In the genomic region with DNA sequence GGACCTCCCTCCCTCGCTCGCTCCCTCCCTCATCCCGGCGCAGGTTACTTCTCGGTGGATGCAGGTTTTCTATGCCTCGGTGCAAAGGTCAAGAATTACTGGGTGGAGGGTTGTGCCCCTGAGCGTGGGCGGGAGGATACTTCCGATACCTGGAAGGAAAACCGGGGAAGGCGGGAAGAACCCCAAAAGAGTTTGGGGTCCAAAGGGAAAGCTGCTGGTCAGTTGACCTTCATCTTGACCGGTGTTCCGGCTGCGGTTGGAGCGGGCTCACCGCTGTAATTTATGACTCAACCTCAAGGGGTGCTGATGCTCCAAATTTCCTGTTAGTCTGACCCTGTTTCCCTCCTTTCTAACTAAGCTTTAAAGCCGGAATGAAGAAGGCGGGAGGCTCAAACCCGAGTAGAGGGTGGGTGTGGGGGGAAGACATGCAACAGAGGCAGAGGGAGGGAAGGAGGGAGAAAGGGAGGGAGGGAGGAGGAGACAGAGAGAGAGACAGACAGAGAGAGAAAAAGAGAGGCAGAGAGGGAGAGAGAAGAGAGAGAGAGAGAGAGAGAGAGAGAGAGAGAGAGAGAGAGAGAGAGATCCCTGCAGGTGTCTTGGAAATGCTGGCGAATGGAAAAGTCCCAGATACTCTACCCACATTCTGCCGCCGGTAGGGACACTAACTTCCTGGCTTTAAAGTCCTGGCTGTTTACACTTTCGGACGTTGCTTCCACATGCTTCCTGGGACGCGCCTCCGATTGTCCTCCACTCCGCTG, we compare ENCODE assay signal across 8 mouse cellular contexts. TPM values are rescaled to one million over a fixed set of nuclear protein-coding genes. Genes with fewer than 3 reads are reported as not detected.
DNase-seq lines count a peak whose midpoint lies in the region; ATAC-seq and TF ChIP-seq lines count a peak whose summit lies in the region.

No protein-coding gene starts in this region.

- H3K27me3 ChIP-seq in forebrain, postnatal 0 days (ENCODE audit: insufficient read depth, low read length): peaks cover 31% of the 10 kb centered on the region
- H3K27me3 ChIP-seq in intestine, postnatal 0 days (replicated peaks; ENCODE audit: control insufficient read depth, insufficient read depth, low read length): peaks cover 46% of the 10 kb centered on the region
- H3K27me3 ChIP-seq in neural tube, embryonic 12.5 days (replicated peaks): peaks cover 60% of the 10 kb centered on the region

- WGBS in forebrain, postnatal 0 days: 1% methylated on average over 28 of the region's 28 CpGs
- WGBS in intestine, postnatal 0 days: under 1% methylated on average over 28 of the region's 28 CpGs
- WGBS in neural tube, embryonic 12.5 days: under 1% methylated on average over 28 of the region's 28 CpGs

- no peaks in the 10 kb centered on the region for H3K36me3 ChIP-seq in forebrain, postnatal 0 days (ENCODE audit: insufficient read depth)
- H3K36me3 ChIP-seq in intestine, postnatal 0 days (ENCODE audit: control insufficient read depth, insufficient read depth): no peaks in the 10 kb centered on the region
- no peaks in the 10 kb centered on the region for H3K36me3 ChIP-seq in neural tube, embryonic 12.5 days

- H3K4me2 ChIP-seq in forebrain, postnatal 0 days (ENCODE audit: low read depth): peak overlapping the region; percentile 49
- peak overlapping the region; percentile 70 for H3K4me2 ChIP-seq in intestine, postnatal 0 days (replicated peaks; ENCODE audit: low read depth)
- peak overlapping the region; percentile 58 for H3K4me2 ChIP-seq in neural tube, embryonic 12.5 days (replicated peaks)

- peak; percentile 21 for DNase-seq in right cerebral cortex, postnatal 4 days
- DNase-seq in right cerebral cortex, postnatal 14 days: no peak
- peak; percentile 67 for DNase-seq in cerebellum, adult 11-12 months
- DNase-seq in forebrain, postnatal 0 days: peak; percentile 40
- DNase-seq in lung, adult 18-20 months: peak; percentile 61 to 62
- DNase-seq in left cerebral cortex, adult 11 months (ENCODE audit: low spot score): no peak

- no peak overlapping the region for H3K9ac ChIP-seq in forebrain, postnatal 0 days
- no peak overlapping the region for H3K9ac ChIP-seq in intestine, postnatal 0 days (ENCODE audit: low read depth, low read length)
- H3K9ac ChIP-seq in neural tube, embryonic 12.5 days: no peak overlapping the region

- no peak for ATAC-seq in forebrain, postnatal 0 days
- no peak for ATAC-seq in intestine, postnatal 0 days
- no peak for ATAC-seq in neural tube, embryonic 12.5 days (ENCODE audit: low FRiP score, low read depth)

- H3K4me3 ChIP-seq in forebrain, postnatal 0 days (ENCODE audit: low read depth, low read length): peak overlapping the region; percentile 31
- H3K4me3 ChIP-seq in intestine, postnatal 0 days (ENCODE audit: low read depth, low read length): peak overlapping the region; percentile 36
- no peak overlapping the region; the same call in 1 of the 2 replicates for H3K4me3 ChIP-seq in neural tube, embryonic 12.5 days

- no peaks in the 10 kb centered on the region for H3K9me3 ChIP-seq in forebrain, postnatal 0 days (ENCODE audit: low read length)
- H3K9me3 ChIP-seq in intestine, postnatal 0 days (ENCODE audit: control insufficient read depth): no peaks in the 10 kb centered on the region
- H3K9me3 ChIP-seq in neural tube, embryonic 12.5 days: no peaks in the 10 kb centered on the region

- H3K4me1 ChIP-seq in forebrain, postnatal 0 days (ENCODE audit: insufficient read depth): peaks cover 18% of the 10 kb centered on the region; the same call in 1 of the 2 replicates
- H3K4me1 ChIP-seq in intestine, postnatal 0 days (replicated peaks; ENCODE audit: control insufficient read depth, insufficient read depth, low read length): no peaks in the 10 kb centered on the region; the same call in 1 of the 2 replicates
- peaks cover 20% of the 10 kb centered on the region for H3K4me1 ChIP-seq in neural tube, embryonic 12.5 days

- H3K27ac ChIP-seq in forebrain, postnatal 0 days (ENCODE audit: low read depth, low read length): no peak overlapping the region
- no peak overlapping the region for H3K27ac ChIP-seq in intestine, postnatal 0 days (ENCODE audit: low read depth, low read length)
- H3K27ac ChIP-seq in neural tube, embryonic 12.5 days: no peak overlapping the region

- peak; percentile 50 for TF ChIP-seq CTCF in forebrain, postnatal 0 days (IDR thresholded peaks at IDR 0.05; ENCODE audit: low read depth)
- TF ChIP-seq CTCF in intestine, postnatal 0 days (IDR thresholded peaks at IDR 0.05; ENCODE audit: low read depth): peak; percentile 56

RNA-seq across cellular contexts. Expression of a gene that starts 10.3 kb away (rescaled TPM):
- 9.2 and 11.8 TPM in 2 replicates for total RNA-seq in forebrain, postnatal 0 days (2014; rRNA removed)
- polyA plus RNA-seq in forebrain, postnatal 0 days (2015; fragmentation: Nextera tagmentation; extraction: Ambion mirVana): 4.8 and 4.9 TPM in 2 replicates
- polyA plus RNA-seq in intestine, postnatal 0 days (2015; fragmentation: Nextera tagmentation; extraction: Ambion mirVana): not detected in 2 replicates
- polyA plus RNA-seq in neural tube, embryonic 12.5 days (2016; fragmentation: Nextera tagmentation; extraction: Ambion mirVana): 0.05 and 0.08 TPM in 2 replicates

RNA-seq across cellular contexts. Expression of a gene that starts 17.8 kb away (rescaled TPM):
- total RNA-seq in forebrain, postnatal 0 days (2014; rRNA removed): 42.5 and 51.6 TPM in 2 replicates
- 13.1 and 23.9 TPM in 2 replicates for polyA plus RNA-seq in forebrain, postnatal 0 days (2015; fragmentation: Nextera tagmentation; extraction: Ambion mirVana)
- polyA plus RNA-seq in intestine, postnatal 0 days (2015; fragmentation: Nextera tagmentation; extraction: Ambion mirVana): 52.5 and 57.4 TPM in 2 replicates
- 63.5 and 67.0 TPM in 2 replicates for polyA plus RNA-seq in neural tube, embryonic 12.5 days (2016; fragmentation: Nextera tagmentation; extraction: Ambion mirVana)

Comparison
In these comparisons a context has a peak if more than half of its experiments do, and no peak if none do; other contexts are left out.
1. DNase-seq: peak in right cerebral cortex, postnatal 4 days (single experiment), cerebellum, adult 11-12 months (single experiment), forebrain, postnatal 0 days (single experiment) and lung, adult 18-20 months (2 of 2); none in right cerebral cortex, postnatal 14 days (single experiment) and left cerebral cortex, adult 11 months (single experiment).
2. Peak in every context shown above with its lines, with median percentiles within 50 percentile points of each other: H3K4me2 ChIP-seq.